ENCODE assay signal across 26 mouse cellular contexts in genomic region chr8:106066721-106067120, GRCm38 (mm10).
"Had no signal": no experiment of that assay in that cellular context is flagged by ENCODE, and none has a peak within 500 bp of the region (broad histone marks: within the 10 kb centered on the region; RNA-seq: fewer than 3 reads in every experiment).

No protein-coding gene starts in this region.

- H3K36me3 ChIP-seq: heart, embryonic 12.5 days; hindbrain, embryonic 13.5 days; hindbrain, embryonic 15.5 days; kidney, embryonic 15.5 days; limb, embryonic 13.5 days; limb, embryonic 15.5 days; liver, embryonic 12.5 days had no signal

- H3K9ac ChIP-seq: heart, embryonic 12.5 days; hindbrain, embryonic 13.5 days; hindbrain, embryonic 15.5 days; kidney, embryonic 15.5 days; limb, embryonic 13.5 days; limb, embryonic 15.5 days; liver, embryonic 12.5 days; liver, embryonic 14.5 days had no signal

- DNase-seq: gastrocnemius, adult 2 months; gastrocnemius, postnatal 10 days; gastrocnemius, postnatal 25 days; heart, adult 2 months; heart, postnatal 10 days; heart, postnatal 4 days; kidney, adult 11 months; kidney, adult 2 months; kidney, adult 9 months; kidney, postnatal 14 days; kidney, postnatal 36 days; layer of hippocampus, adult 9-11 months; layer of hippocampus, postnatal 36 days; left cerebral cortex, postnatal 4 days had no signal

- H3K9me3 ChIP-seq: heart, embryonic 10.5 days; heart, embryonic 12.5 days; hindbrain, embryonic 13.5 days; hindbrain, embryonic 15.5 days; kidney, embryonic 15.5 days; limb, embryonic 13.5 days; limb, embryonic 15.5 days; liver, embryonic 12.5 days had no signal

- H3K27me3 ChIP-seq: heart, embryonic 12.5 days; hindbrain, embryonic 13.5 days; hindbrain, embryonic 15.5 days; kidney, embryonic 15.5 days; limb, embryonic 13.5 days; limb, embryonic 15.5 days; liver, embryonic 12.5 days had no signal

- H3K4me2 ChIP-seq: heart, embryonic 12.5 days; hindbrain, embryonic 13.5 days; hindbrain, embryonic 15.5 days; kidney, embryonic 15.5 days; limb, embryonic 13.5 days; limb, embryonic 15.5 days; liver, embryonic 12.5 days had no signal

- H3K27ac ChIP-seq: gastrocnemius, adult 2 months; heart, adult 2 months; heart, embryonic 10.5 days; hindbrain, embryonic 13.5 days; hindbrain, embryonic 15.5 days; kidney, embryonic 15.5 days; kidney, postnatal 0 days; limb, embryonic 13.5 days; limb, embryonic 15.5 days; liver, embryonic 12.5 days; liver, embryonic 14.5 days had no signal

- H3K4me3 ChIP-seq: gastrocnemius, adult 2 months; heart, adult 2 months; heart, embryonic 10.5 days; heart, embryonic 12.5 days; hindbrain, embryonic 13.5 days; hindbrain, embryonic 15.5 days; kidney, embryonic 15.5 days; limb, embryonic 13.5 days; limb, embryonic 15.5 days; liver, embryonic 12.5 days had no signal

- ATAC-seq: inflammation-experienced regulatory T-cells, adult 6 months; intestine, embryonic 16.5 days; liver, embryonic 12.5 days had no signal
